Mouse (Mus musculus) layer of hippocampus, postnatal 10 days (tissue): Measurements from ENCODE around the gene Col25a1. TPM values are rescaled to one million over a fixed set of nuclear protein-coding genes. Genes with fewer than 3 reads are reported as not detected.

Experiments
- DNase-seq, 2 experiments: peaks; one replicate each; pipeline ENCODE4 v3.0.0; 2021; ENCODE audit warnings: low spot score in 2 of 2
- total RNA-seq, 2 experiments: library from RNA; stranded (reverse); gene quantifications; 2 replicates each; pipeline ENCODE4 v1.2.3; 2021

Col25a1 gene
- total RNA-seq, 2 experiments from 2014 or later: 41.0 to 41.6 TPM

DNA sequence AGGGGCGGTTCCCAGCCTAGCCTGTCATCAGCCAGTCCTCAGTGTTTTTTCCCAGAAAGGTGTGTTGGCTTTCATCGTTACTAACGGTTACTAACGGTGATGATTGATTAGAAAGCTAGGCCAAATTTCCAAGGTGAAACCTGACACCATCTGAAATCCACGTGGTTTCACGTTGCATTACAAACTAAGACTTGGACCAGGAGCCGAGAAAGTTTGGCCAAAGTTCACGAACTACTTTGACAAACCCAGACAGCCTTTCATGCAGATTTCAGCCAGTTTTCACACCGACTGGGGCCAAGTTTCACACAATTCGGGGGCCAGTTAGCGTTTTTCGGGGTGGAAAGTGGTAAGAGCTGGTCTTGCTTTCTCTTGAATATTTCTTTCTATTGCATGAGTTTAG lies 309.4 kb downstream of the Col25a1 start:
- no peak for DNase-seq

DNA sequence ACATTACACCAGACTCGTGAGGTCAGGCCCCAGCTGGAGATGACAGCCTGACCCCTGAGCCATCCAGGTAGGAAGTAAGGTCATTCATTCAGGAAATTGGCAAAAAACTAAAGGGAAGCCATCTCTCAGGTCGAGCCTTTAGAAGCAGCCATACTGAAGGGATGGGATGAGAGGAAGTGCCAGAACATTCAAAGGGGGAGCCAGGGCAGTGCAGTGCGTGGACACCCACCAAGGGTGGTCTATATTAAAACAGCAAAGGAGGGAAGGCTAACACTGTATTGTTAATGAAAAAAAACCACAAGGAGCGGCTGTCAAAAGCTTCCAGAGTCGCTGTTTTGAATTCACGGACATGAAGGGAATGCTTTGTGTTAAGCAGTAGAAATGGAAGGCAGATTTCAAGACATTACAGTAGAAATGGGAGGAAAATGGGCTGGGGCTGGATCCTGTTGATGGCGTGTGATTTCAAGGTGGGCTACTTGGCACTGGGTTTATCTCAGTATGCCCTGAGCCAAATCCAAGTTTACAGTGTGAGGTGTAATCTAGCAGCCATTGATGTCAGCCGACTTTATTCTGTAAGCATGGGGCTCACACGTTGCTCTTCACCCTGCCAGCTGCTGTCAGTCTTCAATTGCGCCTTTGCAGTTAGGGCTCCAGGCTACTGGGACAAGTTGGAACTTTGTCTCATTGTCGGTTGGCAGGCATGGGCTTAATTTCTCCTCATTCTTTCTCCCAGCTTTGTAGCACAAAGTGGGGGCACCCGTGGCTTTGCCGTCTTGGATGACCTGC lies 312.7 kb downstream of the Col25a1 start:
- DNase-seq: no peak

DNA sequence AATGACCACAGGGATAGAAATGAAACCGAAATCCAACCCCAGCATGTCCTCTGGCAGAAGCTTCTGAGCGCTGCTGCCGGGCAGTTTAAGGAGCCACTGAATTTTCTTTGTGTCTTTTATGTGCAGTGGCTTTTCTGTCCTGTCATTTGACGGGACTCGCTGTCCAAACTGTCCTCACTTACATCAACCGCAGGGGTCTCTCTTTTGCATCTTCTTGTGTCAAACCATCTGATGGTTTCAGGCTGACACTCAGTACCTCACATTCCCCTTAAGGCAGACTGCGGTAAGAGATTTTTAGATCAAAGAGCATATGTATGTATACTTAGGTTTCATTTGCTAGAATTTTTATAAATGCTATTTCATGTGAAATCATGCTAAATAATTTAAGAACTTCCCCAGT lies 318.6 kb downstream of the Col25a1 start:
- no peak for DNase-seq

DNA sequence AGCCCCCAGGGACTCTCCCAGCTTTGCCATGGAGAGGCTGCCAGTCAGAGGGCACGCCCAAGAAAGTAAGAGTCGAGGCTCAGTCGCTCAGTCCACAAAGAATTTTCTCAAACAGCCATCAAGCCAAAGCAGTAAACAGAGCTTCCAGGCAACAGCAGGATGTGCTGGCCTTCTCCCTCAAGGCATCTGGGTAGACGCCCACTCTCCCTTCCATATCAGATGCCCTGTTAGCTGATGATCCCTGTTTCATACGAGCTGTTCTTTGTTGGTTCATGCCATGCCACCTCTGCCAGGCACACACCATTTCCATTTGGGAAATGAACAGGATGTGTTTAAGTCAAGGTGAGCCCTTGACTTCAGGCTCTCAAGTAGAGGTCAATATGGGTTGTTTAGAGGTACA lies 334.1 kb downstream of the Col25a1 start:
- DNase-seq: peak; percentile 16 to 25

DNA sequence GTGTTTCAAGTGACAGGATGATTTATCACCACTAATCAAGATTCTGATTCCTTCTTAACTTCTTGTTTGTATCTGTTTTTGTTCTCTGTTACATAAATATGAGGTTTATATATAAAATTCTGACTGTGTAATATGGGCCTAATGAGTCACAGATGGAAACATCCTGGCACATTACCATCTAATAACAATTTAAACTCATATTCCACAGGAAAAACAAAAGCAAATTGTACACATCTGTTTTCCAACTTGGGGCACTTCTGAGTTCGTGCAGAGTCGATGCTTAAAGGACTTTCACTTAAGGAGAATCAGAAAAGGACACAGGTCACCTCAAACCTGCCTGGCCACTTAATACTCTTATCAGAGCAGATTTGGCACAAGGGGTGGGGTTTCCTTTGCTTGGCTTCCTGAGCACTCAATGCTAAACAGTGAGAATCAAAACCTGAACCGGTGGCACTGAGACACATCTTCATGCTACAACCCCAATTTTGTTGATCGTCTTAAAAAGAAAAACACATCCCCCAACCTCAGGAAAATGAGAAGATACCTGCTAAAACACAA lies 342.0 kb downstream of the Col25a1 start:
- DNase-seq: no peak

DNA sequence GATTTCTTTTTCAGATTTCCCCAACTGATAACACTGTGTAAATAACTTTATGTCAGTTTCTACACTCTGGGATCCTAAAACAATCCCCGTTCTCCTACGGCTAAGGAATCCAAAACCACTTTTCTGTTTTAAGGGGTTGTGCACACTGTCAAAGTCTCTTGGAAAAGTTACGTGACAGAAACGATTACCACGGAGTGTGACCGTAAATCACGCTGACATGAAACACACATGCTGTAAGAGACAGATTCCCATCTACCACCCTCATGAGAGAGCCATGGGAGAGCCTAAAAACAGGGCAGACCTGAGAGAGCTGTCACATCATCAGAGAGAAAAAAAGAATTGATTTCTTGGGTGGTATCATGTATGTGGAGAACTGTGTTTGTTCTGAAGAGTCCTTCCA lies 342.7 kb downstream of the Col25a1 start:
- no peak for DNase-seq

DNA sequence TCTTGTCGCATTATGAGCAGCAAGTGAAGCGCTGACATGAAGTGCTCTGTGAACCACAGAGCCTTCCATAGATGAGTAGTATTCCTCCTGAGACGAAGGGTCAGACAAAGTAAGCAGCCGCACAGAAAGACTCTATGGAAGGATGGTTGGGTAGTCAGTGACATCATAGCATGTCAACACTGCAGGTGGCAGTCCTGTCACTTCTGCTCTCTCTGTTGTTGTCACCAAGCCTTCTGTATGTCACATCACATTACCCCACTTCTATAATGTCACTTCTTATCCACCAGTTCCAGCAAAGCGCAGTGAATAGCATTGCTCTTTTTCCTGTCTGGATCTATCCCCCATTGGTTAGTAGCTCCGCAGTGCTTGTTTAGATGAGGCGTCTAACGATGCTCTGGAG lies 351.2 kb downstream of the Col25a1 start:
- no peak for DNase-seq

DNA sequence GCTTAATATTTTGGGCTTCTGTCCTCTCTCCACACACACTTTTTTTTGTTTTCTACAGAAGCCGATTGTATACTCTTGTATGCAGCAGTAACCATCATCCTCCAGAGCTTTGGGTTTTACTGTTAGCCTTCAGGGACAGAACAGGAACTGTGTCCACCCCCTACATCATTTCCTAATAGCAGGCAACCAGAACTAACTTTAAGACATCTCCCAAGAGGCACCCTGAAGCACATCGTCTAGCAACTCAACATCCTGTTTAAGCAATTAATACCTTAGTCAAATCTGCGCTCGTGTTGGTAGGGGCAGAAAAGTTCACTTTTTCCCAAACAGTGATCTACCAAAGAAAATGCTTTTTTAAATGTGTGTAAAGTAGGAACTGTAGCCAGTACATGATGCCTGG lies 357.5 kb downstream of the Col25a1 start:
- no peak for DNase-seq

DNA sequence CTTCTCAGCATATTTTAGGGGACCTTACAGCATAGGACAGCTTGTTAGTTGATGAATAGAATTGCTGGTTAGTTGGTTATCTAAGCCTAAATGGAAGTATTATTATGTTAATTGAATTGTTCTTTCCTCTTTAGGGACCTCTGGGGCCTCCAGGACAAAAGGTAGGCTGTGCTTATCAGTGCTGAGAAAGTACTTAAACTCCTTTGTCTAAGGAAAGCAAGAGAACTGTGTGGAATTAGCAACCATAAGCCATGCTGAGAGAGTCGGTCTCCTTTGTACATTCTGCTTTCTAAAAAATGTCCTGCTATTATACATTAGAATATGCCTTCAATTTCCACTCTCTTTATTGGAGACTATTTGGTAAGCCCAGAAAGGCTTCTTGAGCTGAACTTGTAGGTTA lies 362.9 kb downstream of the Col25a1 start:
- no peak for DNase-seq

DNA sequence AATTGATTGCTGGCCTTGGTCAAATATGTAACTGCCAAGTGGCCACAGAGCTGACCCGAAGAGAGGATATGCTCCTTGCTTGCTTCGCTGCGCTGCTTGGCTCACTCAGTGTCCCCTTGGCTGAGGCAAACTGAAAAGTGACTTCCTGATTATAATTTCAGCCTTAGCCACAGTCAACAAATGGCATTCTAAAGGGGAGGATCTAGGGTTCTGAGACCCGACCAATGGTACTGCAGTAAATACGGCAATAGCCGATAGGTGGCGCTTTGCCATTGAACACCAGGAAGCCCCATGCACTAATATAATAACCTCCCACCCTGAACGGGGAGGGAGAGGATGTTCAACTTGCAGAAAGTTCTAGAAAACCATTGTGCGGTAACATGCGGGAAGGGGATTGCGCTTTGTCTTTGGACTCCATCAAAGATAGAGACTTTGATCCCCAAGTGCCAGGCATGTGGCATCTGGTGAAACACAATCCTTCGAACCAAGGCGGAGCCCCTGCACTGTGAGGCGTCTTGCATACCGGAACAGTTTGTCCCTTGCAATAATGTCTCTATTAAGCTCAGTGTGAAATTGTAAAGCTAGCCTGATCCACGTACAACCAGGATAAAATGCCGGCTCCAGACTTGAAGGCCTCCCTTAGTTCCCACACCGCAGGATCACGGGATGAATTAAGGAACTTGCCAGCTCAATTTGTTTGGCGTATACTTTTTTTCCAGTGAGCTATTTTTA lies 363.5 kb downstream of the Col25a1 start:
- peak; percentile 21 to 24 for DNase-seq

DNA sequence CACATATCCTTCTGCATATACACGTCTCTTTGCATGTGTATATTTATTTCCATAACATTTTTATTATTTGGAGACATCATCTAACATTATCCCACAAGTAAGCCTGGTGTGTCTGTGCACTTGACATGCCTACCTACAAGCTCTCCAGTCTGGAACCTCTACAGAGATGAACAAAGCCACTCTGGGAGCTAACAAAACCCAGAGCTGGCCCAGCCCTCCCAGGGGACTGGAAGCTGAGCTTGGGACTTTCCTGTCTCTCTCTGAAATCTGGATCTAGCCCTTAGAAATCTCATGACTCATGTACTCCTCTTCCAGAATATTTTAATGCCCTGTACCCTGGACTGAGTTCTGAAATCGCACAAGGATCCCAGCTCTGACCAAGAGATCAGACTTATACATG lies 365.7 kb downstream of the Col25a1 start:
- DNase-seq: no peak

DNA sequence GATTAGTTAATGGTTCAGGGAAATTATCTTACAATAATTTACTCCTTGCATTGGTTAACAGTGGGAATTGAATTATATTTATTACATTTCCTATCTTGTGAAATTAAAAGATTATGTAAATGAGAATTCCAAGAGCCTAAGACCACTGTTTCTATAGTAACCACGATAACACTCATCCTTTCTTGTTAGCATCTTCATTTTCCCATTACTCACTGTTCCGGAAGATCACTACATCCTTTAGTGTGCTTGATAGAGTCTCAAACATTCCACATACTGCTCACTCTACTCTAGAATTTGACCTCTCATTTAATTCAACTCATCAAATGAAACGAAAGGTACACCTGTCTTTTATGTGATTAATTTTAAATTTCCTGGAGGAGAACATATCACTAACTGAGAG lies 370.4 kb downstream of the Col25a1 start:
- no peak for DNase-seq

DNA sequence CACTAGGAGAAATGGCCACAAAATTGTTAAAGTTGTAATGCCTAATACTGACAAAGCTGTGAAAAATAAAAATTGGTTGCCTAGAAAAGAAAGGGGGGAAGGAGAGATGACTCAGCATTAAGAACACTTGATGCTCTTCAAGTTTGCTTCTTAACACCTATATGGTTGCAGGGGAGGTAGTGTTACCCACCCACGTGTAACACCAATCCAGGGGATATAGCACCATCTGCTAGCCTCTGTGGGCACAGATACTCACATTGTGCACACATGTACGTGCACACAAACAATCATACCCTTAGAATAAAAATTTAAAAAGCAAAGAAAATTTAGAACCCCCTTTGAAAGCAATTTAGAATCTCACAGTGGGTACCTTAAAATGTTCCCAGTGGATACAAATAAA lies 377.0 kb downstream of the Col25a1 start:
- no peak for DNase-seq

GRCm38 (mm10) chr3:130518457-130518879 lies 387.2 kb downstream of the Col25a1 start:
- peak in 1 of 2 experiments; percentile 25 for DNase-seq

DNA sequence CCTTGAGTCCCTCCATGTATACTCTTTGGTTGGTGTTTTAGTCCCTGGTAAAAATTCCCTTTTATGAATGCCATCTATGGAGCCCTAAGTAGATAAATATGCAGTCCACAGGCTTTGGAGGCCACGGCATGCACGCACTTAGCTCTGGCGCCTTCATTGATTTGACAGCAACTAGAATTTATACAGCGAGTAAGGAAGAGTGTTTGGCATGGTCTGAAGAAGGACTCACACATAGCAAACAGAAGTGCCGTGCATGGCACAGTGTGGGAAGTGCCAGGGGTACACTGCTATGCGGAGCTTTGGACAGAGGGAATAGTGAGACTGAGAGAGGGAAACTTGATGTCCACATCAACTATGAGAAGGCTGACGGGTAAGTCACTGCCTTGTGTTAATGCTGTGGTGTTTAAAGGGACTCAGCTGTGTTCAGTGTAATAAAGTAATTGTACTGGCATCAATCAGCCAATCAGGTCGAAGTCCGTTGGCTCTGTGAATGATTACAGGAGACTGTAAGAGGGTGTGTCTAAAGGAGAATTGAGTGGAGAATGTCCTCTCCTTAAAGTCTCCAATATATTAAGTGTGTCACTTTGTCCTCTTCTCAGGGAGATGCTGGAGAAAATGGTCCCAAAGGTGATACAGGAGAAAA lies 390.7 kb downstream of the Col25a1 start:
- peak in 1 of 2 experiments; percentile 4 for DNase-seq

GRCm38 (mm10) chr3:130523019-130523418 lies 391.7 kb downstream of the Col25a1 start:
- peak in 1 of 2 experiments; percentile 9 for DNase-seq

GRCm38 (mm10) chr3:130524367-130525137 lies 393.3 kb downstream of the Col25a1 start:
- peak in 1 of 2 experiments; percentile 3 for DNase-seq

- DNase-seq: no peak
These were observed 403.7 kb downstream of the Col25a1 start for GRCm38 (mm10) chr3:130535021-130535420.

DNA sequence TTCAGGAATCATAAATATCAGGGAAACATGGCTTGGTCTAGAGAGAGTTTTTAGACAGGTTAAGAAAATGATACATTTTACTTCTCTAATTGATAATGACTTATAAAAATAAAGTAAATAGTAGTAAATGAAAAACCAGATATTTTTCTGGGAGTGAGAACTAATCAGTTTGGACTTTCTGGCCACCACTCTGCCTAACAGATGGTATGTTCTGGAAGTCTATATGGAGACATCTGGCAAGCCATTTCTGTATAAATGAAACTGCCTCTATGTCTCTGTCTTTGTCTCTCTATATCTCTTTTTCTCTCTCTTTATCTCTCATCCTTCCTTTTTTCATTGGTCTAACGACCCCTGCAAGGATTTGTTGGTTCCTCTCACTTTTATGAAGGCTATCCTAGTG lies 410.2 kb downstream of the Col25a1 start:
- no peak for DNase-seq

GRCm38 (mm10) chr3:130545995-130546394 lies 414.7 kb downstream of the Col25a1 start:
- DNase-seq: no peak

DNA sequence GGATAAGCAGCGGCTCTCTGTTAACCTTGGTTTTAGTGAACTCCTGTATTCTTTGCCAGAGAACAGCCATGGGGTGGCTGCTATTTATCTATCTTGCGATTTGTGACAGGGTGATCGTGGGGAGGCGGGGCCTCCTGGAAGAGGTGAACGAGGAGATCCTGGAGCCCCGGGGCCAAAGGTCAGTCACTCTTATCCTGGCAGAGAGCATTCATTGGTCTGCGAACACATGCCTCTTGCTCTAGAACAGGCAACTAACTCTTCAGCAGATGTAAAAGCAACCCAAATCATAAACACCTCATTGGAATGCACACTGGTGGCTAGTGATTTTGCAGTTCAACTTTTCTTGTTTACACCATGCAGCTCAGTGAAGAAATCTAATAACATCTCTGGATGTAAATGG lies 417.8 kb downstream of the Col25a1 start:
- DNase-seq: no peak
